Mouse (Mus musculus): Measurements from ENCODE around the gene Prtg. TPM values are rescaled to one million over a fixed set of nuclear protein-coding genes. Genes with fewer than 3 reads are reported as not detected.

Prtg gene
- total RNA-seq (2014; rRNA removed): 0.62 and 0.76 TPM in 2 replicates
- 0.11 and 0.18 TPM in 2 replicates for polyA plus RNA-seq (2015; fragmentation: Nextera tagmentation; extraction: Ambion mirVana)

DNA sequence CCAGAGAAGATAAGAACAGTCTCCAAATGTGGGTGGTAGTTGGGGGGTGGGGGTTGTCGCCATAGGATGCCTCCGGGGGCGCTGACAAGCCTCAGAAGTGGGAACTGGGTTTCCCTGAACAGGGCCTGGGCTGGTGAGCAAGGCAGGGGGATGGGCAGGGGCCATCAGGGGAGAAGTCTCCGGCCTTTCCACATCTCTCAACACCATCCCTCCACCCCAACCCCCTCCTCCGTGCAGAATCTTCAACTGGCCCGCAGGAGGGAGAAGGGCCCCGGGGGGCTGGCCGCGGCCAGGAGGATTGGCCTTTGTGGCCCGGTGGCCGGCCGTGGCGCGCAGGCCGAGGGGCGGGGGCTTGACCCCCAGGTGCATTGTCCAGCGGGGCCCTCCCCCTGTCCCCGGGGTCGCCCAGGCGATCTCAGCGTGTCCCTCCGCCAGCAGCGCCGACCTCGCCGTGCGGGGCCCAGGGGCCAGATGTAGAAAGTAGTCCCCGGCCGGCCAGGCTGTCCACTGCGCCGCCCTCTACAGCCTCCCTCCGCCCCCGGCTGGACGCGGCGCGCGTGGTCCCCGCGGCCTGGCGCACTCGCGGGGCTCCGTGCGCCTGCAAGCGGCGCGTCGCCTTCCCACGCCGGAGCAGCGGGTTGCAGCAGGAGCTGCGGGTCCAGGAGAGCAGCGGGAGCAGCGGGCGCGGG lies at the start of gene Prtg:
Gene Prtg, plus strand, starts transcription at position 144 of the 689 bp plus-strand sequence.
- TF ChIP-seq CTCF (IDR thresholded peaks at IDR 0.05; ENCODE audit: low read depth): 0 out of 2 replicates have a peak, but pooled peaks have one; percentile 17
- H3K4me1 ChIP-seq (ENCODE audit: insufficient read depth): 0 out of 2 replicates have a peak, but pooled peaks cover 6% of the 10 kb centered on the region
- H3K27ac ChIP-seq (ENCODE audit: low read depth, low read length): no peak within 1 kb of the TSS
- ATAC-seq: peak; percentile 72
- WGBS: 2% methylated on average over 48 of the region's 57 CpGs
- H3K27me3 ChIP-seq (ENCODE audit: insufficient read depth, low read length): peaks cover 34% of the 10 kb centered on the region
- no peaks in the 10 kb centered on the region for H3K36me3 ChIP-seq (ENCODE audit: insufficient read depth)
- H3K4me2 ChIP-seq (ENCODE audit: low read depth): peak within 1 kb of the TSS; percentile 100
- peak within 1 kb of the TSS; percentile 59 for H3K9ac ChIP-seq
- no peaks in the 10 kb centered on the region for H3K9me3 ChIP-seq (ENCODE audit: low read length)
- peak; percentile 16 for DNase-seq
- peak within 1 kb of the TSS; percentile 68 for H3K4me3 ChIP-seq (ENCODE audit: low read depth, low read length)

DNA sequence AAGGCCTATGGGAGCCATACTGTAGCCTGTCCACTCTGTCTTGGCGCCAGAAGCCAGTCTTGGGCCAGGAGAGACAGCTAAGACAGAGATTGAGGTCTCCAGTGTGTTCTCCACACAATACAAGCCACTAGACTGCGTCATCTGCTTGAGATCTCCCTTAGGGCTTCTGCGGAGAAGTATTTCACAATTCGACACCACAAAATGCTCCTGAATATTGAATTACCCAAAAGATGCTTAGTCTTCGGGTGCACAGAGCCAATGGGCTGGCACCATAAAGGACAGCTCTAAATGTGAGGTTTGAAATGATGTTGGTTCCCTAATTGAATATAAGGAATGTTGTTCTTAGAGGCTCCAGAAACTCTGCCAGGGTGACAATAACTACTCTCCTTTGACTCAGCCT lies 49.5 kb upstream of the Prtg start:
- no peak overlapping the region for H3K9ac ChIP-seq
- ATAC-seq (no peak), DNase-seq (no peak)
- H3K36me3 ChIP-seq (ENCODE audit: insufficient read depth): no peaks in the 10 kb centered on the region
- WGBS: 80% methylated on average over 5 of the region's 5 CpGs
- TF ChIP-seq CTCF (IDR thresholded peaks at IDR 0.05; ENCODE audit: low read depth): no peak
- no peak overlapping the region for H3K27ac ChIP-seq (ENCODE audit: low read depth, low read length)
- no peaks in the 10 kb centered on the region; the same call in 1 of the 2 replicates for H3K27me3 ChIP-seq (ENCODE audit: insufficient read depth, low read length)
- H3K4me3 ChIP-seq (ENCODE audit: low read depth, low read length): no peak overlapping the region
- 0 out of 2 replicates have a peak, but pooled peaks cover 4% of the 10 kb centered on the region for H3K4me1 ChIP-seq (ENCODE audit: insufficient read depth)
- no peak overlapping the region for H3K4me2 ChIP-seq (ENCODE audit: low read depth)
- H3K9me3 ChIP-seq (ENCODE audit: low read length): no peaks in the 10 kb centered on the region

DNA sequence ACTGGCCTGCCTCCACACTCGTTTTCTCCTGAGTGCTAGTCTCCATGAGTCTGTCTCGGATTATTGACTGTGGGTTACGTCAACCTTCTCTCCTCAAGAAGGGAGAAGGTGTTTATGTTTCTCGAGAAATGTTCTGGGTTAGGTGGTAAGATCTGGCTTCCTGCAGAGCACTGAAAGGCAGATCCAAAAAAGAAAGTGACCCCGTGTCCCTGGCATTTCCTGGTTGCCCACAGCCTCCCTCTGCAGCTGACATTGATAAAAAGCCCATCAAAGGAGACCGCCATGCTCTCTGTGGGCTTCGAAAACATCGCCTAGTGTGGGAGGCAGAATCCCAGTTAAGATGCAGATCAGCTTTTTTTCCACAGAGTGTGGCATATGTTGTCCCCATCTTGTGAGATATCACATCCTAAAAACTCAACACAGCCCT lies 48.0 kb upstream of the Prtg start:
- no peak overlapping the region for H3K9ac ChIP-seq
- TF ChIP-seq CTCF (IDR thresholded peaks at IDR 0.05; ENCODE audit: low read depth): no peak
- 60% methylated on average over 8 of the region's 8 CpGs for WGBS
- ATAC-seq: peak; percentile 62
- no peak overlapping the region for H3K4me3 ChIP-seq (ENCODE audit: low read depth, low read length)
- DNase-seq: peak; percentile 45
- peak overlapping the region; percentile 9; the same call in 1 of the 2 replicates for H3K27ac ChIP-seq (ENCODE audit: low read depth, low read length)
- H3K4me2 ChIP-seq (ENCODE audit: low read depth): no peak overlapping the region
- H3K27me3 ChIP-seq (ENCODE audit: insufficient read depth, low read length): no peaks in the 10 kb centered on the region; the same call in 1 of the 2 replicates
- no peaks in the 10 kb centered on the region for H3K9me3 ChIP-seq (ENCODE audit: low read length)
- no peaks in the 10 kb centered on the region for H3K36me3 ChIP-seq (ENCODE audit: insufficient read depth)
- 0 out of 2 replicates have a peak, but pooled peaks cover 4% of the 10 kb centered on the region for H3K4me1 ChIP-seq (ENCODE audit: insufficient read depth)

DNA sequence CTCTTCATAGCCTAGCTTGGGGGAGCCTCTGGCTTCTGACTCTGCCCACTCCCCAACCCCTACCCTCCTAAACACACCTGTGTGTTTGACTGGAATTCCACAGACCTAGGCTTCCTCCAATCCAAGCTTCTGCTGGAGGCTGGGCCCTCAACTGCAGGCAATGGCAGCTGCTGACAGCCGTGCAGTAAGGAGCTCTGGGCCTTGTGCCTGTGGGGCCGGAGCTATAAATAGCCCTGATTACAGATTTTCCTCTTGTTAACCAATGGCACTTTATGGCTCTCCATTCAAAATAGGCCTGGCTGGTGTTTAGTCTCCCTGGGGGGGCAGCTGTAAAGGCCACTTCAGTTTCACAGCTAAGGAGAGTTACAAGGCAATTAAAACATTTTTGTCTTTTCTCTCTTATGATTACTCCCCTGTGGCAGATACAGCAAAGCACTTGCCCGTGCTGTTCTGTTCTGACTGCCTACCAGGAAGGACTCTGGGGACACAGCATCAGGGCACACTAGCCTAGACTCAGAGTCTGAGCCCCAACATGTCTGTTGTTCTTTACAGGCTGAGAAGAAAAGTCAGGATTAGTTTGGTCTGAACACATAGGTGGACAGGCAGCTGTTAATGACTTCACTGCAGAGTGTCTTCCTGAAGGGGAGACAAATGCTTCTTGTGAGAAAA lies 43.5 kb upstream of the Prtg start:
- Histone ChIP-seq H3K27me3 (ENCODE audit: insufficient read depth, low read length) (no peaks in the 10 kb centered on the region; the same call in 1 of the 2 replicates), H3K9me3 (ENCODE audit: low read length) (no peaks in the 10 kb centered on the region), H3K27ac (ENCODE audit: low read depth, low read length) (peak overlapping the region; percentile 35; the same call in 1 of the 2 replicates), H3K4me3 (ENCODE audit: low read depth, low read length) (no peak overlapping the region), H3K4me1 (ENCODE audit: insufficient read depth) (0 out of 2 replicates have a peak, but pooled peaks cover 4% of the 10 kb centered on the region), H3K4me2 (ENCODE audit: low read depth) (no peak overlapping the region), H3K9ac (no peak overlapping the region), H3K36me3 (ENCODE audit: insufficient read depth) (no peaks in the 10 kb centered on the region)
- WGBS: 7% methylated on average over 3 of the region's 3 CpGs
- ATAC-seq: peak; percentile 63
- DNase-seq: peak; percentile 47
- TF ChIP-seq CTCF (IDR thresholded peaks at IDR 0.05; ENCODE audit: low read depth): no peak

DNA sequence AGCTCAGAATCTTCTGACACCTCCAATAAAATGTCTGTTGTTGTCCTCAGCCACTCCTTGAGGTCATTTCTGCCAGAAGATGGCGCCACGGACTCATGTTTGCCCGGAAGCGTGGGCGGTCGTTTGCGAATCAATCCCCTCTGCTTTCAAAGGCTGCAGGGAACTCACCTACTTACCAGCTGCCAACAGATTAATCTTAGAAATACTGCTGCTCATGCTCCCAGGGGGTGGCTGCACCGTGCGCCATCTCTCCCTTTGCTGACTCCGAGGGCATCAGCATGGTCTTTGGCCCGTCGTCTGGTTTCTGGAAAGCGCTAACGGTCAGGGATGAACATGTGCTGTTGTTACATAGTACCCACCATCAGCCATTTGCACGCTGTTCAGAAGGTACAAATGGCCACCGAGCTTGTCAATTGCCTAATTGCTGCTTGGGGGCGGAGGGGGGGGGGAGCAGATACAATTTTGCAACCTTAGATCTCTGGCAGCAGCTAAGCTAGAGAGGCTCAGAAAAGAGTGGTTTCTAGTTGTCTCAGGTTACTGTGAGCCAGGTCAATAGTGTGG lies 39.8 kb upstream of the Prtg start:
- TF ChIP-seq CTCF (IDR thresholded peaks at IDR 0.05; ENCODE audit: low read depth): peak; percentile 93
- Histone ChIP-seq H3K27me3 (ENCODE audit: insufficient read depth, low read length) (no peaks in the 10 kb centered on the region; the same call in 1 of the 2 replicates), H3K9ac (peak overlapping the region; percentile 59), H3K4me1 (ENCODE audit: insufficient read depth) (no peaks in the 10 kb centered on the region), H3K27ac (ENCODE audit: low read depth, low read length) (peak overlapping the region; percentile 50; the same call in 1 of the 2 replicates), H3K9me3 (ENCODE audit: low read length) (no peaks in the 10 kb centered on the region), H3K36me3 (ENCODE audit: insufficient read depth) (no peaks in the 10 kb centered on the region), H3K4me3 (ENCODE audit: low read depth, low read length) (peak overlapping the region; percentile 37), H3K4me2 (ENCODE audit: low read depth) (peak overlapping the region; percentile 71)
- peak; percentile 93 for DNase-seq
- 1% methylated on average over 17 of the region's 17 CpGs for WGBS
- ATAC-seq: peak; percentile 88

DNA sequence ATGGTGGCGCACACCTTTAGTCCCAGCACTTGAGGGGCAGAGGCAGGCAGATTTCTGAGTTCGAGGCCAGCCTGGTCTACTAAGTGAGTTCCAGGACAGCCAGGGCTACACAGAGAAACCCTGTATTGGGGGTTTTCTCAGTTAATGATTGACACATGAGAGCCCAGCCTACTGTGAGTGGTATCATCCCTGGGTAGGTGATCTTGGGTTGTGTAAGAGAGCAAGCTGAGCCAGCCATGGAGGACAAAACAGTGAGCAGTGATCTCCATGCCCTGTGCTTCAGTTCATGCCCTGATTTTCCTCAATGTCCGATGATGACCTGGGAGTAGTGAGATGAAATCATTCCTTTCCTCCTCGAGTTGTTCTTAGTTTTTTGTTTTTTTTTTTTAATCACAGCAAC lies 31.7 kb upstream of the Prtg start:
- no peak for ATAC-seq
- Histone ChIP-seq H3K9me3 (ENCODE audit: low read length) (no peaks in the 10 kb centered on the region), H3K9ac (no peak overlapping the region), H3K4me3 (ENCODE audit: low read depth, low read length) (no peak overlapping the region), H3K36me3 (ENCODE audit: insufficient read depth) (no peaks in the 10 kb centered on the region), H3K4me1 (ENCODE audit: insufficient read depth) (no peaks in the 10 kb centered on the region), H3K4me2 (ENCODE audit: low read depth) (no peak overlapping the region), H3K27me3 (ENCODE audit: insufficient read depth, low read length) (no peaks in the 10 kb centered on the region), H3K27ac (ENCODE audit: low read depth, low read length) (no peak overlapping the region)
- no peak for TF ChIP-seq CTCF (IDR thresholded peaks at IDR 0.05; ENCODE audit: low read depth)
- DNase-seq: no peak
- 90% methylated on average over 3 of the region's 4 CpGs for WGBS

Measured in forebrain, postnatal 0 days (tissue).